Mouse (Mus musculus): ENCODE results near the gene Acer1.
A peak's percentile ranks its signal among the peaks of the same experiment; 100 is the strongest.

Acer1 gene

GRCm38 (mm10) chr17:56988921-56989430 is 7.0 kb upstream of the Acer1 start:
- no peak for DNase-seq

GRCm38 (mm10) chr17:56988441-56988840 is 6.5 kb upstream of the Acer1 start:
- no peak for DNase-seq

GRCm38 (mm10) chr17:56986105-56986805 is 4.3 kb upstream of the Acer1 start:
- no peak for DNase-seq

GRCm38 (mm10) chr17:56985656-56986055 is 3.7 kb upstream of the Acer1 start:
- DNase-seq: no peak

GRCm38 (mm10) chr17:56984886-56985285 is 3.0 kb upstream of the Acer1 start:
- DNase-seq: no peak

DNA sequence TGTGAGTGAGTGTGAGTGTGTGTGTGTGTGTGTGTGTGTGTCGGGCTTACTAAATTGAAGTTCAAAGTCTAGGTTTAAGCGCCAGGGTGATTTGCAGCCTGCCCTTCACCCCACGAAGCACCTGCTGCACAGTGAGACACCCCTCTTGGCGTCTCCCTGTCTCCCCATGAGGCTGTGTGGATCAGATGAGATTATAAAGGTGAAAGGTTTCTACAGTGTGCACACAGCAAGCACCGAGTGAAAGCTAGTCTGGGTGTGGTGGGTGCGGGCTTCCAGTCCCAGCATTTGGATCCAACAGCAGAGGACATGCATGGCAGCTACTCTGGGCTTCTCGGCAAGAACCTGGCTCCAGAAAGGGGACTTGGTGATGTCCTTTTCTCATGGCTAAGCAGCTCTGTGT is 877 bp downstream of the Acer1 start:
- no peak for DNase-seq

GRCm38 (mm10) chr17:56979524-56979923 is 2.4 kb downstream of the Acer1 start:
- no peak for DNase-seq

DNA sequence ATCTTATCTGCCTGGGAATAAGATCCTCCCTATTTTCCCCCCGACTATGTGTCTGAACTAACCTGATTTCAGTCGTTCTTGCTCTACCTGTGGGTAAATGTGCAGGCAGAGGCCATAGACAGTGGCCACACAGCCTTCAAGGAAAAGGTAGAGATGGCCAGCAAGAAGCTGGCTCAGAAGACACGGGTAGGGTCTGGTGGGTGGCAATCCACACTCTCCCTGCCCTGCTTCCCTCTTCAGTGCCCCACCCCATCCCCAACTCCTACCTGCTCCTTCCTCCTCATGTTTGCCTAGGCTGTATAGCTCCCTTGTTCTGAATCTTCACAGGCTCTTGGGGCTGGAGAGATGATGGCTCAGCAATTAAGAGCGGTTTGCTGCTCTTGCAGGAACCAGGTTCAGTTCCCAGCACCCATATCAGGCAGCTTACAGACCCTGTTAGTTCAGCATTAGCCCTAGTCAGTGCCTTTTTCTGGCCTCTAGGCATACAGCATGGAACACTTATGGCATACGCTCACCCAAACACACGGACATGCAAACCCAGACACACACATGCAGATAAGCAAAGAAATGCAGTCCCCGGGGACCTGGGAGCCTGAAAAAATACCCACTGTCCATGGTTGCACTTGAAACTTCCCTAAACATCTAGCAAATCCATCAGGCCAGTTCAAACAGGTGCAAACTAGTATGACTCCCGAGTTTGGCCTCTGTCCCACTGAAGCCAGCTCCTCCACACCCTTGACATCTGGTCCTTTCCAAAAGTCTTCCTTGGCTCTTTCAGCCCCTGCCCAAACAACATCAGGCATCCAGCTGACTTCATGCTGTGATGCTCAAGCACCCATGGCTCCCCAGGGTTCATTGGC is 5.2 kb downstream of the Acer1 start:
- no peak for DNase-seq

- no peak for DNase-seq
Observed at GRCm38 (mm10) chr17:56975391-56975790, 6.5 kb downstream of the Acer1 start.

DNA sequence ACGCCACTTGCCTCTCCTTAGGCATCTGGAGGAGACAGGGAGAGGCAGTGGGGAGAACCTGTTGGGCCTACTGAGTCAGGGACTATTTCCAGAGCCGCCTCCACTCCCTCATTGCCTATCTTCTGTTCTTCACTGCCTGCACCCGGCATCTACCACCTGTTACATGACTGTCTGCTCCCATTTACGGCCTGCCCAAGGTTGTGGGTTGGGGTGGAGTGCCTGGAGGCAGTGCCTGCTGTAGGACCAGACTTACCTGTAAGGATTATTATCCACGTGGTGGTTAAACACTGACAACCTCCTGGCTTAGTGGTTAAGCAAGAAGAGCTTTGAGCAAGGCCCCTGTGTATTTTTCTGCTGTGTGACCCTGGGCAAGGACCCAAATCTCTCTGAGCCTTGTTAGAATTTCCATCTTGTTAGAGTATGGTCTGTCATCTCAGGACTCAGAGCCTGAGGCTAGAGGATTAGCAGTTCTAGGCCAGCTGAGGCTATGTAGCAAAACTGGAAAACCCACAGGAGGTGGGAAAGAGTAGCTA is 7.2 kb downstream of the Acer1 start:
- no peak for DNase-seq

DNA sequence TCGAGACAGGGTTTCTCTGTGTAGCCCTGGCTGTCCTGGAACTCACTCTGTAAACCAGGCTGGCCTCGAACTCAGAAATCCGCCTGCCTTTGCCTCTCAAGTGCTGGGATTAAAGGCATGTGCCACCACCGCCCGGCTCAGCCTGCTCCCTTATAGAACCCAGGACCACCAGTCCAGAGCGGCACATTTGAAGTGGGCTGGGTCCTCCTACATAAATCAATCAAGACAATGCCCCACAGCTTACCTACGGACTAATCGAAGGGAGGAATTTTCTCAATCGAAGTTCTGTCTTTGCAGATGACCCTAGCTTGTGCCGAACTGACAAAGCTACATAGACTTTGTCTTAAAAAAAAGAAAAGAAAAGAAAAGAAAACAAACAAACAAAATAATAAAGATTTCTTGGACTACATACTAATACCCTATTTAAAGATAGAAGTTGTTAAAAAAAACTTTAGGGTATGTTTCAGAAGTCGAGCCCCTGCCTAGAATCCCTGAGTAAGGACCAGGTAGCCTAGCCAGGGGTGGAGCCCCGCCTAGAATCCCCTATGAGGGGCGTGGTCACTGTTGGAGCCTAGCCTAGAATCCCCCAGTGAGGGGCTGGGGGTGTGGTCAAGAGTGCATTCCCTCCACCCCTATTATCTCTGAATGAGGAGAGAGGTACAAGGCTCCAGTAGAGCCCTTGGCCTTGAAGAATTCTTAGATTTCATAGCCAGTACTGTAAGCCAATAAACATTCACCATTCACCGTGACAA is 7.8 kb downstream of the Acer1 start:
- DNase-seq: no peak

GRCm38 (mm10) chr17:56970081-56970480 is 11.8 kb downstream of the Acer1 start:
- no peak for DNase-seq

DNA sequence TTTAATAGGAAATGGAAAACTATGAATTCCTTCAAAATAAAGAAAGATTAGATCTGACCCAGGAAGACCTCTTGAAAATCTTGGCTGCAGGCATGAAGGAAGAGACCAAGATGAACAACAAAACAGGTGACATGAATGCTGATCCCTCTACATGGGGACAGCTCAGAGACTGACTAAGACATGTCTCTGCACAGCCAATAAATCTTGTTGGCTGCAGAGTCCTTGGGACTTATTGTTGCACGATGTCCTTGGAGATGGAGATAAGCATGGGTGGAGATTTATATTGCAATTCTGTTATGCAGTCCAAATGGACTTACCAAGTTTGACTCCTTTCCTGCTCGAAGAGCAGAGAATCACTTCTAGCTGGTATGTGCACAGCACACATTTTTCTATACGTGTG is 12.6 kb downstream of the Acer1 start:
- no peak for DNase-seq

- no peak for DNase-seq
Observed at GRCm38 (mm10) chr17:56963646-56964045, 18.3 kb downstream of the Acer1 start.

DNA sequence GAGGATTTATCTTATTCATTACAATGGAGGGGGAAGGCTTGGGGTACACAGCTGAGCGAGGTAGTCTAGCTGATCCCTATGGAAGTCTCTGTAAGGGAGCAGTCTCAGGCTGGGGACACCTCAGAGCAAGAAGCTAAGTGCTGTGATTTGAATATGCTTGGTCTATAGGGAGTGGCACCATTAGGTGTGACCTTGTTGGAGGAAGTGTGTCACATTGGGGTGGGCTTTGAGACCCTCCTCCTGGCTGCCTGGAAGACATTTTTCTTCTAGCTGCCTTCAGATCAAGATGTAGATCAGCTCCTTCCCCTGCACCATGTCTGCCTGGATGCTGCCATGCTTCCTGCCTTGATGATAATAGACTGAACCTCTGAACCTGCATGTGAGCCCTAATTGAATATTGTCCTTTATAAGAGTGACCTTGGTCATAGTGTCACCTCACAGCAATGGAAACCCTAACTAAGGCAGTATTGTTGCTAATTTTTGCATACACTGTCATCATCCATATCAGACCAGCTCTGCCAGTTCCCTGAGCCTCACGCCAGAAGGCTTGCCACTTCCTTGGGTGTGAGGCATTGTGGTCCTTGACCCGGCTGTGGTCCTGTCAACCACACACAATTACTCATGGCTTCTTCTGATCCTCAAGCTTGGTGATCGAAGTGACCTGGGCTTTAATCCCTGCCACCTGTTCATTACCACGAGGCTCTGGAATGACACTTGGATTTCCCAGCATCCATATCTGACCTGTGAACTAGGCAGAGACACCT is 19.1 kb downstream of the Acer1 start:
- DNase-seq: no peak

GRCm38 (mm10) chr17:56961880-56962279 is 20.0 kb downstream of the Acer1 start:
- DNase-seq: no peak

DNA sequence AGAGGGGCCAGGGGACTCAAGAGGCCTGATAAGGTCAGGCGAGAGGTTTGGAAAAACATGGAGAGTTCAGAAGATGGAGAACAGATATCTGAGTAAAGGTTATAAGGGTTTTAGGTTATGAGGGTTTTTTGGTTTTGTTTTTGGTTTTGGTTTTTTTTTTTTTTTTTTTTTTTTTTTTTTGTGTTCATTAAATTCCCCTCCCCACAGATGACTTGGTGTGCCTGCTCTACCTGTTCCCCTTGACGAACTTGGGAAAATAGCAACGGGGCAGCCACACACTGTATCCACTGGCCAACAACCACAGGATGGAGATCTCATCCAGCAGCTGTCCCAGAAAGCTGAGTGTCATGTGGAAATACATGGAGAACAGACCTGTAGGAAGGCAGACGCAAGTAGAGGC is 23.3 kb downstream of the Acer1 start:
- DNase-seq: no peak

DNA sequence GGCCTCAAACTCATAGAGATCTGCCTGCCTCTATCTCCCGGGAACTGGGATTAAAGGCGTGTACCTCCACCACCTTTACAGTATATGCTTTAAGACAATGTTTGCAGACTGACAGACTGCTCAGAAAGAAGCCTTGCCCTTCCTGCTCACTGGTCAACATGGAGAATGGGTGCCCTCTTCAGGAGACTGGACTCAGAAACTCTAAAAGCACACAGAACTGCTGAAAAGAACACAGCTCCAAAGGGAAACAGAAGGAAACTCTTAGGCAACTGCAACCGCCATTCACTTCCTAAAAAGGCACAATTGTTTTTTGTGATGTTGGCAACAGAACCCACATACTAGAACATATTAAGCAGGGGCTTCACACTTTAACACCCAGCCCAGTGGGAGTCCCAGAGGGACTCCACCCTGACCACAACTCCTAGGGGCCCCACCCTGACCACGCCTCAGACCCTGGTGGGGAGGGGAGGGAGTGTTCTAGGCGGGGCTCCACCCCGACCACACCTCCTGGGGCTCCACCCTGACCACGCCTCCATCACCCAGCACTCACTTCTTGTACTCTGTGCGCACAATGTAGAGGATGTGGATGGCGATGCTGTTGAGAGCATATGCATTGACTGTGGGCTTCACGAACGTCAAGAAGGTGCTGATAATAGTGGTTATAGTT is 24.0 kb downstream of the Acer1 start:
- no peak for DNase-seq

DNA sequence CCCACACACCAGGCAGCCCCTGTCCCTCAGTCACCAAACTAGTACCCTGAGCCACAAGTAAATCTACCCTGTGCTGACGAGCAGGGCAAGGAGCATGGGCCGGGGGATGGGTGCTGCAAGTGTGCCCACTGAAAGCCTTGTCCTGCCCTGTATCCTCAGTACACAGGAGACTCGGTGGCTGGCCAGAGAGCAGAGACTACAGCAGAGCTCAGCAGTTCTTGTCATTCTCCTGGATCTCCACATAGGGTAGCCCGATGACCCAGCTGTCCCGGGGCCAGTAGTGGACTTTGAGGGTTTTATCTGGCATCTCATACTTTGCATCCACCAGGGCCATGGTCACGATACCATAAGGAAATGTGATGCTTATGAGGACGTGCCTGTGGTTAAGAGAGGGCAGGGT is 27.1 kb downstream of the Acer1 start:
- DNase-seq: no peak

- DNase-seq: no peak
Observed at GRCm38 (mm10) chr17:56952639-56953038, 29.3 kb downstream of the Acer1 start.

DNA sequence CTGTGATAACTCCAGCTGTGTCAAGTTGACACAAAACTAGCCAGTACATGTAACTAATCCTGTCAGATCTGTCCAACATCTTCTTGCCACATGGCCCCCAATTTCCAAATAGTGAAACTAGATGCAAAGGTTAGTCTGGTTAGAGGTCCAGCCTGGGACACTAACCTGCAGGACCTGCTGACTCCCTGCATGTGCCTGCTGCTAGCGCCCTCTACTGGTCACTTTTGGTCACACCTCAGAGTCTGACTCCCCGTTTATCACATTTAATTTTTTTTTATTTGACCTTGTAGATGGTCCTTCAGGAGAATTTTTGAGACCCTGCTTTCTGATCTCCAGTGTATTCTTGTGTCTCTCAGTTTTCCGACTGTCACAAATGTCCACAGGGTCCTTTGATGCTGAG is 31.0 kb downstream of the Acer1 start:
- DNase-seq: peak; percentile 63

- DNase-seq: no peak
Observed at GRCm38 (mm10) chr17:56938751-56939150, 43.2 kb downstream of the Acer1 start.

Data from retina, postnatal 1 day (tissue).